Mouse (Mus musculus) lung, adult 2 months (tissue): ENCODE results near the gene Zfp366. TPM values are rescaled to one million over a fixed set of nuclear protein-coding genes. Genes with fewer than 3 reads are reported as not detected.

ENCODE experiments used
- DNase-seq: peaks from one replicate; pipeline ENCODE4 v3.0.0; 2022
- H3K4me1 ChIP-seq: fragments of 200-500 bp; 2 replicates; pipeline ENCODE4 v1.6.1; 2011; ENCODE audit warnings: low read length; ENCODE audit not compliant: control insufficient read depth, insufficient read depth
- H3K4me3 ChIP-seq: fragments of 200-500 bp; replicated peaks from 2 replicates; pipeline ENCODE3; 2011; ENCODE audit warnings: low read depth, mild to moderate bottlenecking, control low read depth, low read length; ENCODE audit errors: extremely low read depth
- CTCF ChIP-seq: fragments of 200-500 bp; IDR thresholded peaks from 2 replicates; pipeline ENCODE4 v1.5.1; 2011; ENCODE audit warnings: mild to moderate bottlenecking, low read length, control low read depth; ENCODE audit not compliant: insufficient read depth
- POLR2A ChIP-seq: fragments of 200-500 bp; IDR thresholded peaks from 2 replicates; pipeline ENCODE4 v1.6.1; 2011; ENCODE audit warnings: low read depth, mild to moderate bottlenecking, control low read depth, low read length, borderline replicate concordance; ENCODE audit errors: extremely low read depth
- WGBS: fragments of 180-500 bp; shearing (Covaris S2); methylation state at CpG from one replicate; pipeline ENCODE4 v1.1.7; 2018; 5-methylcytosine and 5-hydroxymethylcytosine counted together
- polyA plus RNA-seq: library from polyadenylated mRNA; depleted of rRNA; stranded (reverse); fragments of >200 nt; gene quantifications from 2 replicates; pipeline ENCODE4 v1.2.3, GENCODE M21; 2012

The Zfp366 gene
- polyA plus RNA-seq, 1 experiment = 14.5 TPM

DNA sequence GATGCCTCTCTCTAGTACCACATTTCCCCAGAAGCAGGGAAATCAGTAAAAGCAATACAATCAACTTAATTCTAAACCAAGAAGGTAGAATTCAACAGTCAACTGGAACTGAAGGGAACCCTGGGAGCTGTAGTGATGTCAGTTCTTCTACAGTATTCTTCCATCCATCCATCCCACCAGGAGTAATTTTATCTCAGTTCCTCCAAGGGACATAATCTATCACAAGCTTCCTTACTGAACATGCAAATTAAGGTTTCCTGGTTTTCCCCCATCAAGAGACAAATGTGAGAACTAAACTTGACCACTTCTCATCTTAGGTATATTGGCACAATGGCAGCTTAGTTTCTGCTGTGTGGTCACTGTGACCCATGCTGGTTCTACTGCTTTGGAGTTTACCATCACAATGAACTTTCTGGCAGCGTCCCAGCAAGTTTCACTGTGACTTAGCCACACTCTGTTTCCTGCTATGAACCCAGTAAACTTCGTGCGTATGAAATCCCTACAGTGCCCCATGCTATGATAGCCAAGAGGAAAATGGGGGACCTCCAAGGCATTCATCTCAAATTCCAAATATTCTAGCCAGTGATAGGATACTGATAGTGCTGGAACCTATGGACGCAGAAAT lies 78.6 kb downstream of the Zfp366 start:
- WGBS = 62% methylated on average over 4 of the region's 4 CpGs
- Histone ChIP-seq H3K4me1 (no peaks in the 10 kb centered on the region), H3K4me3 (no peak overlapping the region)
- DNase-seq = no peak
- no peak for TF ChIP-seq CTCF
- no peak for TF ChIP-seq POLR2A

DNA sequence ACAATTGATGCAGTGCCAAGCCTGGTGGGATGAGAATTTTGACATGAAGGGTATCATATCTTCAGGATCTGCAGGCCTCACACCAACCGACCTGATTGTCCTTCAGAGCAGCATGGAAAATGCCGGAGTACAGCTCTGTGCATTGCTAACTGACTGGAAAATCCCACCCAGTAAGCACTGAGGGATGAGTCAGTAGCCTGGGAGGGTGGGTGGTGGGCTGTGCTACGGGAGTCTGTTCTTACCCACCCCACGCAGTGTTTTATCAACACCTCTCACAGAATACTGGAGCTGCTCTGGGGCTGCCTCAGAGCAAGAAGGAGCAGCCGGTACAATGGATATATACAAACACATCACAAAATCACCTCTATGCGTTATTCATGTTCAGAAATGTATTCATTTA lies 79.9 kb downstream of the Zfp366 start:
- DNase-seq = no peak
- no peak overlapping the region for H3K4me3 ChIP-seq
- no peaks in the 10 kb centered on the region for H3K4me1 ChIP-seq
- TF ChIP-seq POLR2A (no peak), CTCF (no peak)
- WGBS = 77% methylated on average over 6 of the region's 6 CpGs

DNA sequence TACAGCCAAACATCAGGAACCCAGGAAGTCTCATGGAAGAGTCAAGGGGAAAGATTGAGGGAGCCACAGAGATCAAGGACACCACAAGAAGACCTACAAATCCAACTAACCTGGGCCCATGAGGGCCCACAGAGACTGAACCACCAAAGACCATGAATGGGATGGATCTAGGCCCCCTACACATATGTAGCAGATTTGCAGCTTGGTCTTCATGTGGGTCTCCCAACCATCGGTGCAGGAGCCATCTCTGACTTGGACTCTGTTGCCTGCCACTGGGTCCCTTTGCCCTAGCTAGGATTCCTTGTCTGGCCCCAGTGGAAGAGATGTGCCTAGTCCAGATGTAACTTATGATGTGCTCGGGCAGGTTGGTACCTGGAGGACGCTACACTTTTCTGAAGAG lies 87.4 kb downstream of the Zfp366 start:
- H3K4me3 ChIP-seq = no peak overlapping the region
- DNase-seq = no peak
- no peak for TF ChIP-seq POLR2A
- no peak for TF ChIP-seq CTCF
- 93% methylated on average over 3 of the region's 3 CpGs for WGBS
- no peaks in the 10 kb centered on the region for H3K4me1 ChIP-seq

DNA sequence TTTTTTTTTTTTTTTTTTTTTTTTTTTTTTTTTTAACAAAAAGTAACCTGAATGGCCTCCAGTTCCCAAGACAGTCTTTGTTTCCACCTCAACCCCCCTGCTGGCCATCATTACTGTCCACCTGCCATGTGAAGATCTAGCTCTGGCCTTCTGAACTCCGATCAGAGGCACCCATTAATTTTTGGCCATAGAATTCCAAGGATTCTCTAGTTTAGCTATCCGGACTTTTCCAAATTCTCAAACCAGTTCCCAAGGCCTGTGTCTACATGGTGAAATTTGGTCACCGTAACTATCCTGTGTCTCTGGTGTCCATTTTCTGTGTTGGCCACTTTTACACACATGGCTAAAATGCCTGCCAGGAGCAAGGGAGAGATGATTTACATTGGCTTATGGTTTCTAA lies 92.9 kb downstream of the Zfp366 start:
- WGBS = 95% methylated on average over 3 of the region's 3 CpGs
- no peaks in the 10 kb centered on the region for H3K4me1 ChIP-seq
- TF ChIP-seq CTCF = no peak
- no peak for TF ChIP-seq POLR2A
- H3K4me3 ChIP-seq = no peak overlapping the region
- DNase-seq = no peak

DNA sequence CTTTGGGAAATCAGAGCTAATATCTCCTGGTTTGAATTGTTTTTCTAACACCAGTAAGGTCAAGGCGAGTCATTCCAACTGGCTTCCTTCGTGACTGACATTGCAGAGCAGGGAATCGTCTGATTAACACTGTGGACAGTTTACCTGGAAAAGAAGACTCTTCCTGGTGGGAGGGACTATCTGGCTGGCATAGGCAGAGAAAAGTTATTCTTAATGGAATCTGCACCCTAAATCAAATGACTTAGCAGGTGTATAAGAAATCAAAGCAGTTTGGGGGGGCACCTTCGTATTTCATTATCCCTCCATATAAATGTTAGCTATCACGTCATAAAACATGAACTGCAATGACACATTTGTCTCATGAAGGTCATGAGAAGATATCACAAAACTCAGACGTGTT lies 93.9 kb downstream of the Zfp366 start:
- TF ChIP-seq CTCF (no peak), POLR2A (no peak)
- no peaks in the 10 kb centered on the region for H3K4me1 ChIP-seq
- WGBS = 79% methylated on average over 6 of the region's 6 CpGs
- no peak overlapping the region for H3K4me3 ChIP-seq
- no peak for DNase-seq

DNA sequence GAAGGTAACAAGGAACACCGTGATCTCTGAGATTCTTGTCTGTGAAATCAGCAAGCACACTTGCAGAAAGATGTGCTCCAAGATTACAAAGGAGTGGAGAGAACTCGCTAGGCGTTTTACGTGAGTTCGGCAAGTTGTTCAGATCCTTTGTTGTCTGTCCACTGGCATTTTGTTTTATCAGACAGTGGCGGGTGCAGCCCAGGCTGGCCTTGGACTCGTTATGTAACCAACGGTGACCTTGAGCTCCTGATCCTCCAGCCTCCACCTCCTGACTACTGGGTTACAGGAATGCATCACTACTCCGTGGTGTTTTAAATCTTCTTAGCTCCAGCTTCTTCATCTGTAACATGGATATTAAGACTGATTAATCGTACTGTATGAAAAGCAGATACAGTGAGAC lies 94.7 kb downstream of the Zfp366 start:
- Histone ChIP-seq H3K4me3 (no peak overlapping the region), H3K4me1 (no peaks in the 10 kb centered on the region)
- 68% methylated on average over 10 of the region's 10 CpGs for WGBS
- no peak for DNase-seq
- TF ChIP-seq CTCF (no peak), POLR2A (no peak)

DNA sequence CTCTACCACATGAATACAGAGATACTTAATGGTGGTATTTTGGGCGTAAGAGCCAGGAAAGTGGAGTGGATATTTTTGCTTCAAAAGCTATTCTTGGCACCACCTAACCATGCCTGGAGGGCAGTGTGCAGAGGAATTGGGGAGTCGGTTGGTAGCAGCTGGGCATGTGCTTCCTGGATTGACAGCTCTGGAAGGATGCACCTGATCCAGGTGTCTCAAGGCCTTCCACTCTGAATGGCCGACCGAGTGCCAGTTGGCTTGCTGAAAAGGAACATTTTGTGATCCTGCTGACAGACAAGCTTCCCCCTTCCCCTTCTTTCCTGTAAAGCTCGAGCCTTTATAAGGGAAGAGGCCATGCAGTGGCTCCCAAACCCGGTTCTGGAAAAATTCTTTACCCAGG lies 98.3 kb downstream of the Zfp366 start:
- Histone ChIP-seq H3K4me3 (no peak overlapping the region), H3K4me1 (no peaks in the 10 kb centered on the region)
- DNase-seq = no peak
- TF ChIP-seq CTCF (no peak), POLR2A (no peak)
- WGBS = 48% methylated on average over 6 of the region's 6 CpGs

DNA sequence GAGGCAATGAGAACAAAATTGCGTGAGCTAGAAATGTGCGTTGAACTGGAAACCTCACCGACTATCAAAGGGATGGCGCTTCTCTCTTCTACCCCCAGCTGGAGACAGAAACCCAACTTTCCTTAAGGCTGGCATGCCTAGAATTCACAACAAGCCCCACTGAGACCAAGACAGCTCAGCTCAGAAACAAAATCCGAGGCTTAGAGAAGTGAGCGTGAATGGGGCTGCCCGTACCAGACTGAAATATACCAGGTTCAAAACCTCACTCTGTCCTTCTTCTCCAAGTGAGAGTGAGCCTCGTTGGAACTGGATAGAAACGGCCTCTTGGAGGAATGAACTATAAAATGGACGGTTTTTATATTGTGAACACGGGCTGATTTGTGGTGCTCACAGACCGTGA lies 99.3 kb downstream of the Zfp366 start:
- WGBS = 92% methylated on average over 12 of the region's 12 CpGs
- H3K4me1 ChIP-seq = no peaks in the 10 kb centered on the region
- no peak overlapping the region for H3K4me3 ChIP-seq
- no peak for DNase-seq
- no peak for TF ChIP-seq POLR2A
- no peak for TF ChIP-seq CTCF

DNA sequence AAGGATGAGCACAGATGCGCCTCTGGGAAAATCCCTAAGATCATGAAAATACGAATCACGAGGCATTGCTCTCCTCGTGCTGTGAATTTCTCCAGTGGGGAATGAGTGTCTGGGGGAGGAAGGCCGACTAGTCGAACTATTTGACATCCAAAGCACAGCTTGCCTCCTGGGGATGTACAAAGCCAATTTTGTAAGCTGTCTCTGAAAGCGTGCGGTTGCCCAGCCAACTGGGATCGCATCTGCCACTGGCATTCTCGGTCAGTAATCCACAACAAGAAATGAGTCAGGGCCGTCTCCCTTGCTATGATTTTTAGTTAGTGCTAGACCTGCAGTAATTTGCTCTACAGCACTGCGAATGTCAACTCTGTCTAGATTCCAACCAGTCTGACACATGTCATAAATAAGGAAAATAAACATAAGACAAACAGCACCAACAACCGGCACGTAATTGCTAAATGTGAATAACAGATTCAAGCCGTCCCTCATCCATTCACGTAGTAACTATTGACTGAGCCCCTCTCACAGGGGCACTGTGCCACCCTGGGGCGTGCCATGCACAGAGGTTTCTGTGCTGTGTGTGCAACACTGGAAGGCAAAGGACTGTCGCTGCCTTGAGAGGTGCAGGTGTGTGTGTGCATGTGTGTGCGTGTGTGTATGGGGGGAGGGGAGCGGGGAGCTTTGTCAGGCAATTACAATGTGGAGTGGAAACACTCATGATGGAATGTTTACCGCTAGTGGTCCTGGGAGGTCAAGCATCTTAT lies 100.0 kb downstream of the Zfp366 start:
- 73% methylated on average over 21 of the region's 21 CpGs for WGBS
- no peaks in the 10 kb centered on the region for H3K4me1 ChIP-seq

DNA sequence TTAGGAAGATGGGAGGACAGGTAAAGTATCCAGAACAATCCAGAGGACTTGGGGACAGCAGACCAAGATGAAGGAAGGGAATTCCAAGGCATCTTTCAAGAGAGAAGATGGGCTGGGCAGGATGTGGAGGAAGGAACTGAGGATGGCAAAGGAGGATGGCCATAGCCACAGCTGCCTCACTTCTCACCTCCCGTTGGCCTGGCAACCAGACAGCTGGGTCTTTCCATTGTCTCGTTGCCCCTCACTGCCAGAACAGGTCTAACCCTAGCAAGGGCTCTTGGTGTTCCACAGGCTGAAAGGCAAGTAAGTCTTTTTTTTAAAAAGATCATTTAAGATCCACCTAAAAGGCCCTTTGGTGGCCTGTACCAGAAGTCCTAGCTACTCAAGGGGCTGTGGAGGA lies 100.6 kb downstream of the Zfp366 start:
- DNase-seq = no peak
- TF ChIP-seq CTCF (no peak), POLR2A (no peak)
- 42% methylated on average over 2 of the region's 2 CpGs for WGBS
- Histone ChIP-seq H3K4me1 (no peaks in the 10 kb centered on the region), H3K4me3 (no peak overlapping the region)

More for the DNA sequence above, 100.0 kb downstream of the Zfp366 start:
- no peak overlapping the region for H3K4me3 ChIP-seq
- DNase-seq = no peak
- TF ChIP-seq POLR2A (no peak), CTCF (no peak)
